Mouse (Mus musculus): ENCODE measurements around the gene Snapc2.

GRCm38 (mm10) chr8:4245061-4245460 is 7.8 kb upstream of the Snapc2 start:
- TF ChIP-seq MYOD1 (IDR thresholded peaks at IDR 0.05; ENCODE audit: control insufficient read depth, insufficient read length, low read depth) (no peak), USF1 (IDR thresholded peaks at IDR 0.05; ENCODE audit: low read depth) (no peak), CTCF (IDR thresholded peaks at IDR 0.05; ENCODE audit: control insufficient read depth, insufficient read depth, insufficient read length) (no peak), MYOG (IDR thresholded peaks at IDR 0.05; ENCODE audit: control insufficient read depth, extremely low read depth, insufficient read length) (no peak), FOSL1 (IDR thresholded peaks at IDR 0.05; ENCODE audit: insufficient read depth, low read length, poor library complexity, severe bottlenecking) (no peak), CEBPB (IDR thresholded peaks at IDR 0.05; ENCODE audit: low read depth) (no peak)

All from C2C12 (cell line).